Mouse (Mus musculus): ENCODE data around the gene Rxfp2.

DNA sequence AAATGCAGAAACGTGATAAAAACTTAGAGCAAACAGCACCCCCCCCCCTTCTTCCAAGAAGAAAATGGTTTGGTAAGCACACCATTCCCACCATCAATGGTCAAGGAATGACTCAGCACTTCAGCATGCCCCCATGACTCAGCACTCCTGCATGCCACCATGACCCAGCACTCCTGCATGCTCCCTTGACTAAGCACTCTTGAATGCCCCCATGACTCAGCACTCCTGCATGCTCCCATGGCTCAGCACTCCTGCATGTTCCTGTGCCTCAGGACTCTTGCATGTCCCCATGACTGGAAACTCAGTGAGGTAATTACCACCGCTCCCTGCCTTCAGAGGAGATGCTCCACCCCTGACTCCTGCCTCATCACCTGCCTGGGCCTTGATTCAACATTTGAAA, 41.4 kb upstream of the Rxfp2 start:
- no peak for TF ChIP-seq EP300 (IDR thresholded peaks at IDR 0.05; ENCODE audit: low read depth)
- TF ChIP-seq CTCF (IDR thresholded peaks at IDR 0.05; ENCODE audit: low read depth): no peak

All from liver, postnatal 0 days (tissue).